27 mouse cellular contexts compared by ENCODE assay signal in genomic region chr5:131074295-131074694, GRCm38 (mm10).
"Had no signal": no experiment of that assay in that cellular context is flagged by ENCODE, and none has a peak within 500 bp of the region (broad histone marks: within the 10 kb centered on the region; RNA-seq: fewer than 3 reads in every experiment).

No protein-coding gene starts in this region.

- ATAC-seq: forebrain, embryonic 13.5 days; forebrain, embryonic 14.5 days; forebrain, embryonic 15.5 days had no signal

- H3K27ac ChIP-seq: embryonic facial prominence, embryonic 10.5 days; embryonic facial prominence, embryonic 12.5 days; embryonic facial prominence, embryonic 13.5 days; embryonic facial prominence, embryonic 15.5 days; forebrain, embryonic 10.5 days; forebrain, embryonic 13.5 days; forebrain, embryonic 15.5 days; gastrocnemius, adult 2 months; heart, adult 2 months; heart, embryonic 10.5 days had no signal

- H3K27me3 ChIP-seq: embryonic facial prominence, embryonic 12.5 days; embryonic facial prominence, embryonic 13.5 days; embryonic facial prominence, embryonic 15.5 days; forebrain, embryonic 13.5 days; forebrain, embryonic 15.5 days had no signal

- H3K9me3 ChIP-seq: embryonic facial prominence, embryonic 10.5 days; embryonic facial prominence, embryonic 12.5 days; embryonic facial prominence, embryonic 13.5 days; embryonic facial prominence, embryonic 15.5 days; forebrain, embryonic 10.5 days; forebrain, embryonic 13.5 days; forebrain, embryonic 15.5 days; heart, embryonic 10.5 days had no signal

- H3K4me3 ChIP-seq: embryonic facial prominence, embryonic 10.5 days; embryonic facial prominence, embryonic 12.5 days; embryonic facial prominence, embryonic 13.5 days; embryonic facial prominence, embryonic 15.5 days; erythroblast, embryonic 14.5 days; forebrain, embryonic 10.5 days; forebrain, embryonic 13.5 days; forebrain, embryonic 15.5 days; gastrocnemius, adult 2 months; heart, adult 2 months; heart, embryonic 10.5 days had no signal

- H3K36me3 ChIP-seq: embryonic facial prominence, embryonic 10.5 days; embryonic facial prominence, embryonic 12.5 days; embryonic facial prominence, embryonic 13.5 days; embryonic facial prominence, embryonic 15.5 days; forebrain, embryonic 10.5 days; forebrain, embryonic 15.5 days; heart, embryonic 10.5 days had no signal

- DNase-seq: cerebellum, adult 2 months; cerebellum, adult 8-10 months; cerebellum, adult 9-10 months; cerebellum, adult 9-11 months; cerebellum, postnatal 10 days; cerebellum, postnatal 14 days; cerebellum, postnatal 25 days; cerebellum, postnatal 36 days; embryo, embryonic 11 days; gastrocnemius, adult 2 months; gastrocnemius, postnatal 10 days; gastrocnemius, postnatal 14 days; gastrocnemius, postnatal 25 days; gastrocnemius, postnatal 36 days; heart, adult 11 months; heart, adult 18-20 months; heart, adult 2 months had no signal

- H3K4me1 ChIP-seq: embryonic facial prominence, embryonic 10.5 days; embryonic facial prominence, embryonic 12.5 days; embryonic facial prominence, embryonic 13.5 days; embryonic facial prominence, embryonic 15.5 days; forebrain, embryonic 10.5 days; forebrain, embryonic 13.5 days; forebrain, embryonic 15.5 days; heart, embryonic 10.5 days had no signal

- H3K9ac ChIP-seq: embryonic facial prominence, embryonic 12.5 days; embryonic facial prominence, embryonic 13.5 days; embryonic facial prominence, embryonic 15.5 days; forebrain, embryonic 13.5 days; forebrain, embryonic 15.5 days had no signal

- H3K4me2 ChIP-seq: embryonic facial prominence, embryonic 12.5 days; embryonic facial prominence, embryonic 13.5 days; embryonic facial prominence, embryonic 15.5 days; forebrain, embryonic 13.5 days; forebrain, embryonic 15.5 days had no signal
